Mouse (Mus musculus): ENCODE results near the gene Terf2ip.

Terf2ip gene

GRCm38 (mm10) chr8:112010997-112011815 lies at the start of gene Terf2ip, which contains the start of gene Kars:
Gene Terf2ip (plus strand): TSS chr8:112011398.
Gene Kars (minus strand): TSS chr8:112011323.
- peak; percentile 93 to 97 for DNase-seq

GRCm38 (mm10) chr8:111962589-111962988 lies 48.6 kb upstream of the Terf2ip start:
- DNase-seq, result no peak

- peak in 1 of 2 experiments; percentile 14 for DNase-seq
These were observed 48.1 kb upstream of the Terf2ip start for GRCm38 (mm10) chr8:111963091-111963490.

- no peak for DNase-seq
These were observed 47.7 kb upstream of the Terf2ip start for GRCm38 (mm10) chr8:111963546-111963945.

GRCm38 (mm10) chr8:111964351-111964750 lies 46.8 kb upstream of the Terf2ip start:
- no peak for DNase-seq

- no peak for DNase-seq
These were observed 46.2 kb upstream of the Terf2ip start for GRCm38 (mm10) chr8:111964849-111965561.

DNA sequence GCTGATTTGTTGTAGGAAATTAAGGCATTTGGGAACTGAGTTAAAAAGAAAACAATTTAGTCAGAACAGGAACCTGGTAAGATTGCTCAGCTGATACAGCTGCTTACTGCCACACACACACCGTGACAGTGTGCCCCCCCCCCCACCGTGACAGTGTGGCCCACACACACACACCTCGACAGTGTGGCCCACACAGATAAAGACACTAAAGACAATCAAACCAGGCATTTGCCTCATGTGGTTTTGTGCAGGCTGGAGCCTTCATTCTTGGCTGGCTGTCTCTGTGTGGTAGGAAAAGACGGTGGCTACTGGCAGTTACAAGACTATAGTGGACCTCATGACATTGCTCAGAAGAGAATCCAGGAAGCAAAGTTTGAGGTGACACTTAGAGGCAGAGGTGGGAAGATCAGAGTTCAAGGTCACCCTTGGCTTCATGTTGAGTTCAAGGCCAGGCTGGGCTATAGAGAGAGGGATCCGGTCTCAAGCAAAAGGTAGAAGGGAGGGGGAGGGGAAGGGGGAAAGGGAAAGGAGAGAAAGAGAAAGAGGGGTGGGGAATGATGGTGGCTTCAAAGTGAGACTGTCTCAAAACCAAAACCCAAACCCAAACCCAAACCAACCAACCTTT lies 43.8 kb upstream of the Terf2ip start:
- no peak for DNase-seq

GRCm38 (mm10) chr8:111968541-111968940 lies 42.7 kb upstream of the Terf2ip start:
- DNase-seq, result no peak

- no peak for DNase-seq
These were observed 42.2 kb upstream of the Terf2ip start for GRCm38 (mm10) chr8:111968991-111969390.

- no peak for DNase-seq
These were observed 37.1 kb upstream of the Terf2ip start for GRCm38 (mm10) chr8:111974138-111974537.

- no peak for DNase-seq
These were observed 35.5 kb upstream of the Terf2ip start for GRCm38 (mm10) chr8:111975706-111976105.

DNA sequence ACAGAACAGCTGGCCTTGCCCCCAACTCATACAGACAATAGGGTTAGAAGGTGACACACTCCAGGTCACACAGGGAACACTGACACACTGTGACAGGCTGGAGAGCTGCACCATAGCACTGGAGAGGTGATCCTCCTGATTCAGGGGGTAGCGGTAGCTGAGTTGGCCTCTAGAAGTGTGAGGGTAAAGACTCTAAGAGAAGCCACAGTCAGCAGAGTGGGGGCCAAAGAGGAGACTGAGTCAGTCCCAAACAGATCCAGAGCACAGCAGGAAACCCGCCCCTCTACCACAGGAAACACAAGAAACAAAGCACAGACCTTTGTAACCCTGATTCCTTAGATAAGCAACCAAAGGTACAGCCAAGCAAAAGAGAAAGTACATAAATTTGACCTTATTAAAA lies 34.9 kb upstream of the Terf2ip start:
- no peak for DNase-seq

DNA sequence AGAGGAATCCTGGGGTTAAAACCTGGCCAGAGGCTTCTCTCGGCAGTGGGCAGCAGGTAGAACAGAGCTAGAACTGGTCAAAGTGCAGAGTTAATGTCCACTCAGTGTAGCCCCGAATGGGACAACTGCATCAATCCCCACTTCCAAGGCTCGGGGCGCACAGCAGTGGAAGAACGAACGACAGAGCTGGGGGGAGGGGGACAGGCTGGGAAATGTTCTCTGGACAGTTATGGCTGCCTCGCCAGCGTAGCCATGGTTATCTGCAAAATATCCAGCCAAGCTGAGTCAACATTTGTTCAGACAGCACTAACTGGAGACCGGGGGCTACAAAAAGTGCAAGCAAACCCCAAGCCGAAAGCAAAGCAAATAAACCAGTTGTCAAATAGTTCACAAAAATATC lies 33.1 kb upstream of the Terf2ip start:
- no peak for DNase-seq

- peak; percentile 7 to 47 for DNase-seq
These were observed 29.1 kb upstream of the Terf2ip start for GRCm38 (mm10) chr8:111982116-111982515.

DNA sequence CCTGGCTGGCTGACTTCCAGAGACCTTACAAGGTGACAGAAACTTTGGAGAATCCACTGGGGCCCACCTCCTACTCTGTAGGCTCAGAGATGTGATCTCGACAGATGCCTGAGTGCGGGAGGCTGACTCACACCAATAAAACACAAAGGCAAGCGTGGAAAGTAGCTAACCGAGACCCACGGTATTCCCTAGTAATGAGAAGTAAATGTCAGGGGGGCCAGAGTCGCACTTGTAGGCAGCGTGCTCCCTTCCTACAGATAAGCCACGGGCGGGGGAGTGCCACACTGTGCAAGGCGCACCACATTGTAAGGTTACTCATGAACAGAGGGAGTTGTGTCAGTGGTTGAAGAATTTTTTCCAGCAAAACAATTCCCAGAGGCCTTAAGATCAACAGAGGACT lies 26.7 kb upstream of the Terf2ip start:
- no peak for DNase-seq

DNA sequence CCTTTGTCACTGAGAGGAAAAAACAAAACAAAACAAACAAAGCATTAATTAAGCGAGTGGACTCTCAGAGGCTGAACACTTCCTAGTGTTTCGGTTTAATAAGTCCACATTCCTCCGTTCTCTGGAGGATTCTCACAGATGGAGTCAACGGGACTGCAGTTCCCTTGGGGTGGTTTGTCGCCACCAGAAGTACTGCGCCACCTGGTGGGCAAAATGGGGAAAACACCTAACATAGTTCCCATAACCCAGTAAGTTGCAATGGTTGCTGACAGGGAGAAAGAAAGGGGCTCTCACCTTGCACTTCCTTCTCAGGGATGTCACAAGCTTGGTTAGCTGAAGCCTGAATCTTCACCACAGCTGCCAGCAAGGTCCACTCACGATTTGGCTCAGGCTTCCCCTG lies 21.3 kb upstream of the Terf2ip start:
- DNase-seq, result peak; percentile 71 to 91

- no peak for DNase-seq
These were observed 19.9 kb upstream of the Terf2ip start for GRCm38 (mm10) chr8:111991278-111991677.

DNA sequence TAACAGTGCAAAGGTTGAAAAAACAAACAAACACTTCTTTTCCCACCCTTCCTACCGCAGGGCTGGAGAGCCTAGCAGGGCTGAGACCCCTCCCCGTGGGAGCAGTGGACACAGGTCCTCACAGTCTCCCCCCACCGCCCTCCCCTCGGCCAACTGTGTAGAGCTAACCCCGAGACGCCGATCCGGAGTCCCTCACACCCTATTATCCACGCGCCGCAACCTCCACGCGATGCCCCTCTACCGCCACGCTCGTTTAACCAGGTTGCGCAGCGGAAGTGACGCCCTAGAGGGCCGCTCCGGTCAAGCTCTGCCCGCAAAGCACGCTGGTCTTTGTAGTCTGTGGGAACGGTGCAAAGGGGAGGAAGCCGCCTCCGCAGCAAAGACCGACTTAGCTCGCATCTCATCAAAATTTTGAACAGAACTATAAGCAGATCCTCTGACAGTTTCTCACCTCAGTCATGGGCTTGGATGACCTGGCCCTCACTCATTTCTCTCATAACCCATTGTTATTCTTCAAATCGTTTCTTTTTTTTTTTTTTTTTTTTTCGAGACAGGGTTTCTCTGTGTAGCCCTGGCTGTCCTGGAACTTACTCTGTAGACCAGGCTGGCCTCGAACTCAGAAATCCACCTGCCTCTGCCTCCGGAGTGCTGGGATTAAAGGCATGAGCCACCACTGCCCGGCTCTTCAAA lies 19.0 kb upstream of the Terf2ip start, which contains the start of gene Adat1:
Adat1 (minus strand) TSS at position 290 of the 690 bp plus-strand sequence.
- DNase-seq, result peak; percentile 90 to 94

DNA sequence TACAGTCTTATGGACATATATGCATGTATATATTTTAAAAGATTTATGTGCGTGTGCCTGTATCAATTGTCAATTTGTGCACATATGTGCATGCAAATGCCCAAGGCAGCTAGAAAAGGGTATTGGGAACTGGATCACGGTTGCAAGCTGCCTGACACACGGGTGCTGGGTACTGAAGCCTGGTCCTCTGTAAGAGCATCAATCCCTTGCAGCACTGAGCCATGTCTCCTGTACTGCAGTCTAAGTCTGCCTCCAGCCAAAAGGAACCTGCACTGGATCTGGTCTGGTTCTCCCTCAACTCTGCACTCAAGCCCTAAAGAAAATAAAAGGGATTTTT lies 18.5 kb upstream of the Terf2ip start:
- DNase-seq, result no peak

DNA sequence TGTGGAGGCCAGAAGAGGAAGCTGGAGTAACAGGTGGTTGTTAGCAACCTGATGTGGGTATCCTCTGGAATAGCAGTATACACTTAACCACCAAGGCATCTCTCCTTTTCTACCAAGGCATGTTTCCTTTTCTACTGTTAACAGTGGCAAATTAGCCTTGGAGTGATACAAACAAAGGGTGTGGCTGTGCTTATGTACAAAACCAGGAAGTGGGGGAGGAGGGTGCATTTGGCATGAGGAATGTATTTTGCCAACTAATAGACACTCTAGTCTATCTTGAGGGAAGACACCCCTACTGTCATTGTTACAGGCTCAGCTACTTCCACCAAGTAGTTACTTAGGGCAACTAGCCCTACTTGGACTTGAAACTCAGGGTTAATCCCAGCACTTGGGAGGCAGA lies 6.4 kb upstream of the Terf2ip start:
- DNase-seq, result no peak

DNA sequence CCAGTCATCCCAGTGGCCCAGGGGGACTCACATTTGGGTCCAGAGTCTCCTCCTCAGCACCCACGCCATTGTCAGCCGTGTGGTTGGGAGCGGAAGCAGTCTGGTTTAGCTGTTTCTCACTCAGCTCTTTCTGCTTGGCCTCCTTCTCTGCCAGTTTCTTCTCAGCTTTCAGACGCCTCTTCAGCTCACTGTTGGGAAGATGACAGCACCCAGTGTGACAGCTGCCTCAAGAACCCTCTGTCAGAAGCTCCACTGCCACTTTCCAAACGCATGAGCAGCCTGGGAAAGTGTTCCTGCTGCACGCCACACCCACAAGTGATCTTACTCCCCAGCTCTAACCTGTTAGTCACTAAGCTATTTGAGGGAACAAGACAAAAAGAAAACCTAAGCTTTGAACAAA lies 5.6 kb upstream of the Terf2ip start:
- no peak for DNase-seq

- DNase-seq, result no peak
These were observed 3.5 kb upstream of the Terf2ip start for GRCm38 (mm10) chr8:112007669-112008068.

DNA sequence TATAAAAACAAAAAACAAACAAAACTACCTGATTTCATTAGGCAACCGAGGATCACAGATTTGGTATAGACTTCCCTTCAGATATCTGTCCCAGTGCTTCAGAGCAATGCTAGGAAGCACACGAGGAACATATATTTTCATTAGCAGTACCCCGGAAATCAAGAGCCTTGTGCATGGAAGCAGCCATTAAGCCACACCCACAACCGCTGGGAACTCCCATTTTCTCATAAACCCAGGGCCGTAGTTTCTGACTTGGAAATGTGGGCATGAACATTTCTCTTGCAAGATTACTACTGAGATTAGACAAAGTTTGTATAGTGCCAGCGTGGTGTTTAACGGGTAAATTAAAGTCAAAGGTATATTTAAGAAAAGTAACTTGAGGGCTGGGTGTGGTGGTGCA lies 1.6 kb upstream of the Terf2ip start:
- no peak for DNase-seq
